Mouse (Mus musculus) kidney, adult 2 months (tissue): ENCODE data around the gene Gsta1.

Source experiments
- CTCF ChIP-seq: fragments of 200-500 bp; conservative IDR thresholded peaks from 2 replicates; pipeline ENCODE4 v1.5.1; 2011; ENCODE audit warnings: low read depth, mild to moderate bottlenecking, control low read depth, low read length, moderate library complexity, mixed read lengths; ENCODE audit not compliant: insufficient read depth, insufficient read length
- POLR2A ChIP-seq: fragments of 200-500 bp; IDR thresholded peaks from one replicate; pipeline ENCODE4 v1.6.1; 2011; ENCODE audit warnings: low read depth, low read length, control low read depth

DNA sequence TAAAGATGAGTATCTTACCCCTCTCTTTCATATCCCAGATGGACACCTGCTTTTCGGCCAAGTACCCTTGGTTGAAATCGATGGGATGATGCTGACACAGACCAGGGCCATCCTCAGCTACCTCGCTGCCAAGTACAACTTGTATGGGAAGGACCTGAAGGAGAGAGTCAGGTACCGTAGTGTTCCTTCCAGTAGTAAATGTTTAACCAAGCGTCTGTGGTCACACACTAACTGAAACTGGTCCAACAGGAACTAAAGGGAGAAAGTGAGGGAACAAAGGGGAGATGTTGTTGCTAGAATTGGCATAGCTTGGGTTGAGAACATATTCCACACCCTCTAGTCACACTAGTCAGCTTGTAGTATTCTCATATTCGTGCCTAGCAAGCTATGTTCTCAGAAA is 26.3 kb upstream of the Gsta1 start:
- TF ChIP-seq CTCF (no peak), POLR2A (no peak)
